Mouse (Mus musculus): ENCODE measurements around the gene Gata1. TPM values are rescaled to one million over a fixed set of nuclear protein-coding genes. Genes with fewer than 3 reads are reported as not detected.

Gata1 gene
- polyA plus RNA-seq, 1 experiment from 2014 or later: 5.4 TPM

DNA sequence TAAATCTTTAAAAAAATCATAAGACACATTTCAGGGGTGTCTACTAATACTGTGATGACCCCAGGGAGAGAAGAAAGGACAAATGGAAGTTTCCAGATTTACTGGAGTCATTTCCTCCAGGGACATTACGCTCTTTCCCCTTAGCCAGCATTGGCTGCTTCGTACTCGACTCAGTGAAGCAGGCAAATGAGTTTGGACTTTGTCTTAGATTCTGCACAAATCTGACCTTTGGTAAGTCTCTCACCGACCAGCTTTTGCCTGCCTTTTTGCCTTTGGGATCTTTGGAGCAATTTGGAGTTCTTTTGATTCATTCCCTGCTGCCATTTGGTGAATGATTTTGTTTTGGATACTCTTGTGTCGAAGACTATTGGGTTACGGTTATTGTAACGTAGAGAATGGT lies 3.5 kb upstream of the Gata1 start:
- DNase-seq (ENCODE audit: low spot score): no peak
- 91% methylated on average over 7 of the region's 7 CpGs for WGBS

DNA sequence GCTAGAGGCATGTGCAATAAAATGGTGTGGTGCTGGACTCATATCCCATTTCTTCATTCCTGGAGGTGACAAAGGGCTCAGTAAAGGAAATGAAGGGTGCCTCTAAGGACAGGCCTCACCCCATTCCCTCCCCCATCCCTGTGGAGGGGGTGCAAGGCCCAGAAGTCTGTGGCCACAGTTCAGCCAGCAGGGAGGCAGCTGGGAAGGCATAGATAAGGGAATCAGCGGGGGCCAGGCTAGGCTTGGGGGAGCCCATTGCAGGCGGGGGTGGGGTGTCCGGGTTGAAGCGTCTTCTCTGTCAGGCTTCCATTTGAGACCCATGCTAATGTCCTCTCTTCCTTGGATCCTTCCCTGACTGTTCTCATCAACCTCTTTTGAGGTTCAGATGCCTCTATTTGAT lies 6.6 kb downstream of the Gata1 start:
- 60% methylated on average over 4 of the region's 4 CpGs for WGBS

More for the DNA sequence above, 3.5 kb upstream of the Gata1 start:
- H3K4me2 ChIP-seq (ENCODE audit: low read depth, low read length, severe bottlenecking): no peak overlapping the region
- no peaks in the 10 kb centered on the region for H3K36me3 ChIP-seq (ENCODE audit: control insufficient read depth, insufficient read depth, low read length)
- no peaks in the 10 kb centered on the region for H3K4me1 ChIP-seq (replicated peaks; ENCODE audit: control insufficient read depth, insufficient read depth, low read length)
- no peak overlapping the region for H3K4me3 ChIP-seq (ENCODE audit: low read depth, low read length)
- no peaks in the 10 kb centered on the region for H3K27me3 ChIP-seq (ENCODE audit: control insufficient read depth, insufficient read depth, low read length)
- no peaks in the 10 kb centered on the region for H3K9me3 ChIP-seq (ENCODE audit: control insufficient read depth, low read length)
- ATAC-seq (replicated peaks; ENCODE audit: low FRiP score): no peak
- no peak overlapping the region for H3K27ac ChIP-seq (ENCODE audit: low read depth, low read length)
- H3K9ac ChIP-seq (ENCODE audit: low read length): no peak overlapping the region

GRCm38 (mm10) chrX:7968899-7969298 lies 9.0 kb downstream of the Gata1 start:
- Histone ChIP-seq H3K27me3 (ENCODE audit: control insufficient read depth, insufficient read depth, low read length) (no peaks in the 10 kb centered on the region), H3K4me1 (replicated peaks; ENCODE audit: control insufficient read depth, insufficient read depth, low read length) (no peaks in the 10 kb centered on the region), H3K9me3 (ENCODE audit: control insufficient read depth, low read length) (no peaks in the 10 kb centered on the region), H3K4me3 (ENCODE audit: low read depth, low read length) (no peak overlapping the region), H3K36me3 (ENCODE audit: control insufficient read depth, insufficient read depth, low read length) (no peaks in the 10 kb centered on the region), H3K4me2 (ENCODE audit: low read depth, low read length, severe bottlenecking) (no peak overlapping the region), H3K27ac (ENCODE audit: low read depth, low read length) (no peak overlapping the region), H3K9ac (ENCODE audit: low read length) (no peak overlapping the region)
- WGBS: 89% methylated on average over 3 of the region's 3 CpGs
- no peak for ATAC-seq (replicated peaks; ENCODE audit: low FRiP score)
- no peak for DNase-seq (ENCODE audit: low spot score)

More for the DNA sequence above, 6.6 kb downstream of the Gata1 start:
- DNase-seq (ENCODE audit: low spot score) (no peak), ATAC-seq (replicated peaks; ENCODE audit: low FRiP score) (no peak)
- H3K4me3 ChIP-seq (ENCODE audit: low read depth, low read length): no peak overlapping the region
- H3K36me3 ChIP-seq (ENCODE audit: control insufficient read depth, insufficient read depth, low read length): no peaks in the 10 kb centered on the region
- H3K9ac ChIP-seq (ENCODE audit: low read length): no peak overlapping the region
- no peaks in the 10 kb centered on the region for H3K9me3 ChIP-seq (ENCODE audit: control insufficient read depth, low read length)
- no peak overlapping the region for H3K4me2 ChIP-seq (ENCODE audit: low read depth, low read length, severe bottlenecking)
- H3K27me3 ChIP-seq (ENCODE audit: control insufficient read depth, insufficient read depth, low read length): no peaks in the 10 kb centered on the region
- no peak overlapping the region for H3K27ac ChIP-seq (ENCODE audit: low read depth, low read length)
- no peaks in the 10 kb centered on the region for H3K4me1 ChIP-seq (replicated peaks; ENCODE audit: control insufficient read depth, insufficient read depth, low read length)

- WGBS: 94% methylated on average over 8 of the region's 8 CpGs
- no peak overlapping the region for H3K4me3 ChIP-seq (ENCODE audit: low read depth, low read length)
- no peaks in the 10 kb centered on the region for H3K9me3 ChIP-seq (ENCODE audit: control insufficient read depth, low read length)
- no peak overlapping the region for H3K4me2 ChIP-seq (ENCODE audit: low read depth, low read length, severe bottlenecking)
- H3K27me3 ChIP-seq (ENCODE audit: control insufficient read depth, insufficient read depth, low read length): no peaks in the 10 kb centered on the region
- ATAC-seq (replicated peaks; ENCODE audit: low FRiP score): no peak
- no peak for DNase-seq (ENCODE audit: low spot score)
- H3K27ac ChIP-seq (ENCODE audit: low read depth, low read length): no peak overlapping the region
- H3K36me3 ChIP-seq (ENCODE audit: control insufficient read depth, insufficient read depth, low read length): no peaks in the 10 kb centered on the region
- H3K9ac ChIP-seq (ENCODE audit: low read length): no peak overlapping the region
- no peaks in the 10 kb centered on the region for H3K4me1 ChIP-seq (replicated peaks; ENCODE audit: control insufficient read depth, insufficient read depth, low read length)
Measured at GRCm38 (mm10) chrX:7968226-7968625, 9.6 kb downstream of the Gata1 start.

- Histone ChIP-seq H3K9ac (ENCODE audit: low read length) (no peak overlapping the region), H3K4me1 (replicated peaks; ENCODE audit: control insufficient read depth, insufficient read depth, low read length) (no peaks in the 10 kb centered on the region), H3K36me3 (ENCODE audit: control insufficient read depth, insufficient read depth, low read length) (no peaks in the 10 kb centered on the region), H3K4me2 (ENCODE audit: low read depth, low read length, severe bottlenecking) (no peak overlapping the region), H3K9me3 (ENCODE audit: control insufficient read depth, low read length) (no peaks in the 10 kb centered on the region), H3K4me3 (ENCODE audit: low read depth, low read length) (no peak overlapping the region), H3K27me3 (ENCODE audit: control insufficient read depth, insufficient read depth, low read length) (no peaks in the 10 kb centered on the region), H3K27ac (ENCODE audit: low read depth, low read length) (no peak overlapping the region)
- no peak for ATAC-seq (replicated peaks; ENCODE audit: low FRiP score)
- 76% methylated on average over 8 of the region's 9 CpGs for WGBS
- DNase-seq (ENCODE audit: low spot score): no peak
Measured at GRCm38 (mm10) chrX:7967596-7968201, 10.2 kb downstream of the Gata1 start.

DNA sequence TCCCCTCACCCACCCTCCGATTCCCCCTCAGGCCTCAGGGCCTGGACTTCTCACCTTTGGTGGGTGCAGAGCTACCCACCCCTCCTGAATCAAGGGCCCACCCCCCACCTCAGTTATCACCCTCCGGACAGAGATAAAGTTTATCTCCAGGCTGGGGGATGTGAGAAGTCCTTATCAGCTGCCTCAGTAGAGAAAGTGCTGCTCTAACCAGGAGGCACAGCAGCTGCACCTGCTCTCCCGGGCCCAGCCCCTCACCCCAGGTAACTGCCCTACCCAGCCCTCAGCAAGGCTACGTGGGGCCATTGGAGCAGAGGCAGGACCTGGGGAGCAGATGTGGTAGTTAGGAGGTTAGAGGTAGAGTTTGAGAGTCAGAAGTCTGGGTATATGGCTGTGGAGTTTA lies 11.7 kb downstream of the Gata1 start:
- H3K4me1 ChIP-seq (replicated peaks; ENCODE audit: control insufficient read depth, insufficient read depth, low read length): no peaks in the 10 kb centered on the region
- no peak overlapping the region for H3K4me3 ChIP-seq (ENCODE audit: low read depth, low read length)
- no peak overlapping the region for H3K27ac ChIP-seq (ENCODE audit: low read depth, low read length)
- no peaks in the 10 kb centered on the region for H3K9me3 ChIP-seq (ENCODE audit: control insufficient read depth, low read length)
- no peak for ATAC-seq (replicated peaks; ENCODE audit: low FRiP score)
- H3K4me2 ChIP-seq (ENCODE audit: low read depth, low read length, severe bottlenecking): no peak overlapping the region
- no peak for DNase-seq (ENCODE audit: low spot score)
- 77% methylated on average over 4 of the region's 4 CpGs for WGBS
- H3K9ac ChIP-seq (ENCODE audit: low read length): no peak overlapping the region
- no peaks in the 10 kb centered on the region for H3K27me3 ChIP-seq (ENCODE audit: control insufficient read depth, insufficient read depth, low read length)
- no peaks in the 10 kb centered on the region for H3K36me3 ChIP-seq (ENCODE audit: control insufficient read depth, insufficient read depth, low read length)

GRCm38 (mm10) chrX:7963829-7964626 lies 13.8 kb downstream of the Gata1 start:
- H3K36me3 ChIP-seq (ENCODE audit: control insufficient read depth, insufficient read depth, low read length): no peaks in the 10 kb centered on the region
- no peak overlapping the region for H3K9ac ChIP-seq (ENCODE audit: low read length)
- no peak overlapping the region for H3K4me3 ChIP-seq (ENCODE audit: low read depth, low read length)
- H3K4me2 ChIP-seq (ENCODE audit: low read depth, low read length, severe bottlenecking): no peak overlapping the region
- H3K27ac ChIP-seq (ENCODE audit: low read depth, low read length): no peak overlapping the region
- whole genome bisulfite sequencing: 75% methylated on average over 7 of the region's 7 CpGs
- DNase-seq (ENCODE audit: low spot score) (no peak), ATAC-seq (replicated peaks; ENCODE audit: low FRiP score) (no peak)
- no peaks in the 10 kb centered on the region for H3K27me3 ChIP-seq (ENCODE audit: control insufficient read depth, insufficient read depth, low read length)
- H3K4me1 ChIP-seq (replicated peaks; ENCODE audit: control insufficient read depth, insufficient read depth, low read length): no peaks in the 10 kb centered on the region
- H3K9me3 ChIP-seq (ENCODE audit: control insufficient read depth, low read length): no peaks in the 10 kb centered on the region

DNA sequence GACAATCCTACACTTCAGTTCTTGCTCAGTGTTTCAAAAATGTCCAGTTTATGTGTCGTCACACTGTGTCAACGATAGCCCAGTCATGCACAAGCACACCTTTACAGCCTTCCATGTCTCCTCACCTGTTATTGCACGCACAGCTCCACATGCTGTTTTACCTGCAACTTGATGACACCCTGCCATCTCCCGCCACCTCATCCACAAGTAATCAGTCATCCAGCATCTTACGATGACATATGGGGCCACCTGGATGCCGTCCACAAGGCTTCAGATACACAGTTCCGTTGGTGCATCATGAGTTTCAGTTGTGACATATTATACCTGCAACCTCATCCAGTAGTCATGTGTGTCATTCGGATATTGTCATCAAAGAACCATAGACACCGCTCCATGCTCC lies 19.0 kb downstream of the Gata1 start:
- WGBS: 91% methylated on average over 9 of the region's 9 CpGs
- H3K4me3 ChIP-seq (ENCODE audit: low read depth, low read length): no peak overlapping the region
- DNase-seq (ENCODE audit: low spot score) (no peak), ATAC-seq (replicated peaks; ENCODE audit: low FRiP score) (no peak)
- no peak overlapping the region for H3K9ac ChIP-seq (ENCODE audit: low read length)
- H3K27ac ChIP-seq (ENCODE audit: low read depth, low read length): no peak overlapping the region
- no peak overlapping the region for H3K4me2 ChIP-seq (ENCODE audit: low read depth, low read length, severe bottlenecking)
- H3K4me1 ChIP-seq (replicated peaks; ENCODE audit: control insufficient read depth, insufficient read depth, low read length): no peaks in the 10 kb centered on the region
- no peaks in the 10 kb centered on the region for H3K27me3 ChIP-seq (ENCODE audit: control insufficient read depth, insufficient read depth, low read length)
- no peaks in the 10 kb centered on the region for H3K36me3 ChIP-seq (ENCODE audit: control insufficient read depth, insufficient read depth, low read length)
- H3K9me3 ChIP-seq (ENCODE audit: control insufficient read depth, low read length): no peaks in the 10 kb centered on the region

DNA sequence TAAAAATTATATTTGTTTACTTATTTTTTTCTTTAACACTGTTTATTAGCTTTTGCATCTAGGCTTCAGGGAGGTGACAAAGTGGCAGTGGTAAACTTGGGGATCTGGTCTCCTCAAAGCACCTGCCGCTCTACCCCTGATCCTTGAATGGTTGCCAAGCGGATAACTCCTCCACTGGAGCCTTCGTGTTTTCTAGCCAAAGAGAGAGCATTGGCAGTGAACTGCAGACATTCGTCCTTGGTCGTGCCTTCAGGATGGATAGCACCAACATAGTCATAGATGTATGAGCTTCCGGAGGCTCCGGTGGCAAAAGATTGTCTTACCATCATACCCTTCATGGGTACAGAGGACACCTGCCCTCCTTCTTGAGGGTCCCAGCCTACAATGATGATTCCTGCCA lies 27.8 kb downstream of the Gata1 start:
- Histone ChIP-seq H3K27me3 (ENCODE audit: control insufficient read depth, insufficient read depth, low read length) (no peaks in the 10 kb centered on the region), H3K36me3 (ENCODE audit: control insufficient read depth, insufficient read depth, low read length) (no peaks in the 10 kb centered on the region), H3K4me3 (ENCODE audit: low read depth, low read length) (no peak overlapping the region), H3K4me2 (ENCODE audit: low read depth, low read length, severe bottlenecking) (no peak overlapping the region), H3K9ac (ENCODE audit: low read length) (no peak overlapping the region), H3K27ac (ENCODE audit: low read depth, low read length) (no peak overlapping the region), H3K9me3 (ENCODE audit: control insufficient read depth, low read length) (no peaks in the 10 kb centered on the region), H3K4me1 (replicated peaks; ENCODE audit: control insufficient read depth, insufficient read depth, low read length) (no peaks in the 10 kb centered on the region)
- no peak for ATAC-seq (replicated peaks; ENCODE audit: low FRiP score)
- DNase-seq (ENCODE audit: low spot score): no peak
- WGBS: 89% methylated on average over 7 of the region's 7 CpGs
